Mouse (Mus musculus): Measurements from ENCODE around the gene Abca9. TPM values are rescaled to one million over a fixed set of nuclear protein-coding genes. Genes with fewer than 3 reads are reported as not detected.

Gene Abca9
- polyA plus RNA-seq, 1 experiment from 2014 or later = 0.38 TPM

DNA sequence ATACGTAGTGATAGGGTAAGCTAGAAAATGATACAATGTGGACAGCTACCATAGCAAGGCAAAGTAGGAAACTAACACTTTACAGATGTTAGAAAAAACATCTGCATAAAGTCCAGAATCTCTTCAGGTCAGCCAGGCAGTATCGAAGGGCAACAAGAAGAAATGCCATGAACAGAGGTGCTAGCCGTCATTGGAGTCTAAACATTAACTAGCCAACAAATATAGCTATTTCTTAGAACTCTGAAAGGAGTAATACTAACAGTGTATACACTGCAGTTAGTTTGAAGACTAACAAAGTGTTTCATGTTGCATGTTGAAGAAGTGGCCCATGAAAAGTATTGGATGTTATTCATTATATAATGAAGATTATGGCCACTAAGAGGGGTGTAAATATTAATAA, 95.8 kb downstream of the Abca9 start:
- no peak for DNase-seq (ENCODE audit: low spot score)

DNA sequence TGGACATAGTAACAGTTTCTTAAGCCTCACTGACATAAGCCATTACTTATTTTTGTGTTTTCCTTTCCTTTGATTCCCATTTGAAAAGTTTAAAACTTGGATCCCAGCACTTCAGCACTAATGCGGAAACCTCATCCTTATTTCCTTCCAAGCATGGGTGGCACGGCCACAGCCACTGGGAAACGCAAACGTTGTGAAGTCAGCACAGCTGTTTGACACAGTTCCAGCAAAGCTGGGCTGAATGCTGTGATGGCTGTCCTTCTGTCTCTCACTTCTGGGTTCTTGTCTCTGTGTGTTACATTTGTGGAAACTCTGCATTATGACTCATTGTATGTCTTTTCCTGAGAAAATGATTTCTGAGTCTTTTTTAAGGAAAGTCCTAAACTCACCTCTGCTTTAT, 107.0 kb downstream of the Abca9 start:
- DNase-seq (ENCODE audit: low spot score) = no peak

DNA sequence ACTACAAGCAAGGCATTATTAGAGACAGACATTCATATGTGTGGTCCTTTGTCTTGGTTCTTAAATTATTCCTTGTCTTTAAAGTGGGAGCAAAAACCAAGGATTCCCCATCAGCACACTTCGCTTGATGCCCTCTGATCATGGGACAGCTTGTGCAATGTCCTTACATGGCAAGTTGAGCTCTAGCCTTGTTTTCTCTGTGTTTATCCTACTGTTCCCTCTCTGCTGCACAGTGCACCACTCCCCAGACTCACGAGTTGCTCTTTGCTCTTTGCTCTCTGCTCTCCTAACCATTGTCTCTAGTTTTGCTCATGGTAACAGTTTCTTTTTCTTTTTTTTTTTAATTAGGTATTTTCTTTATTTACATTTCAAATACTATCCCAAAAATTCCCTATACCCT, 107.9 kb downstream of the Abca9 start:
- DNase-seq (ENCODE audit: low spot score) = no peak

- no peak for DNase-seq (ENCODE audit: low spot score)
These were observed 114.3 kb downstream of the Abca9 start for GRCm38 (mm10) chr11:110053681-110054080.

Other genes with a start within 250 kb of the Abca9 start
- 0.12 and 0.15 TPM in 2 replicates for gene Abca8b, start 172.4 kb downstream of the Abca9 start, polyA plus RNA-seq (2015; fragmentation: Nextera tagmentation; extraction: Ambion mirVana)
- 1.8 and 2.0 TPM in 2 replicates for gene Abca8a, start 72.2 kb downstream of the Abca9 start, polyA plus RNA-seq (2015; fragmentation: Nextera tagmentation; extraction: Ambion mirVana)
- 0.27 and 0.43 TPM in 2 replicates for gene Abca6, start 83.6 kb upstream of the Abca9 start, polyA plus RNA-seq (2015; fragmentation: Nextera tagmentation; extraction: Ambion mirVana)
- gene Abca5, start 169.5 kb upstream of the Abca9 start, polyA plus RNA-seq (2015; fragmentation: Nextera tagmentation; extraction: Ambion mirVana) = 1.2 and 1.6 TPM in 2 replicates
- gene Map2k6, start 230.9 kb upstream of the Abca9 start, polyA plus RNA-seq (2015; fragmentation: Nextera tagmentation; extraction: Ambion mirVana) = 16.6 and 17.8 TPM in 2 replicates

Measured in thymus, postnatal 0 days (tissue).